Mouse (Mus musculus) forebrain, embryonic 15.5 days (tissue): ENCODE measurements around the gene 1700030J22Rik. TPM values are rescaled to one million over a fixed set of nuclear protein-coding genes. Genes with fewer than 3 reads are reported as not detected.
A peak's percentile ranks its signal among the peaks of the same experiment; 100 is the strongest.

Experiments
- ATAC-seq: fragments of 200-750 bp; cut with Nextera tagmentation; replicated peaks from 2 replicates; pipeline ENCODE4 v1.8.0; 2017; ENCODE audit warnings: mild to moderate bottlenecking, moderate TSS enrichment, moderate library complexity
- H3K27ac ChIP-seq: fragments of 300-500 bp; sonication (generic); replicated peaks from 2 replicates; pipeline ENCODE4 v1.5.1; 2015; ENCODE audit warnings: mild to moderate bottlenecking, inconsistent platforms
- H3K27me3 ChIP-seq: fragments of 300-500 bp; sonication (generic); 2 replicates; pipeline ENCODE4 v1.6.1; 2015; ENCODE audit warnings: inconsistent platforms
- H3K36me3 ChIP-seq: fragments of 300-500 bp; sonication (generic); 2 replicates; pipeline ENCODE4 v1.6.1; 2015; ENCODE audit warnings: mild to moderate bottlenecking, inconsistent platforms
- H3K4me1 ChIP-seq: fragments of 300-500 bp; sonication (generic); 2 replicates; pipeline ENCODE4 v1.6.1; 2015; ENCODE audit warnings: inconsistent platforms
- H3K4me2 ChIP-seq: fragments of 300-500 bp; sonication (generic); replicated peaks from 2 replicates; pipeline ENCODE4 v1.6.1; 2015; ENCODE audit warnings: mild to moderate bottlenecking, inconsistent platforms
- H3K4me3 ChIP-seq: fragments of 300-500 bp; sonication (generic); 2 replicates; pipeline ENCODE4 v1.5.1; 2015; ENCODE audit warnings: mild to moderate bottlenecking, inconsistent platforms
- H3K9ac ChIP-seq: fragments of 300-500 bp; sonication (generic); replicated peaks from 2 replicates; pipeline ENCODE4 v1.6.1; 2015; ENCODE audit warnings: mild to moderate bottlenecking, inconsistent platforms
- H3K9me3 ChIP-seq: fragments of 300-500 bp; sonication (generic); 2 replicates; pipeline ENCODE4 v1.6.1; 2016; ENCODE audit warnings: inconsistent platforms
- WGBS: fragments of 180-500 bp; shearing (Covaris S2); methylation state at CpG from one replicate; pipeline ENCODE4 v1.1.7; 2015; ENCODE audit warnings: mixed read lengths; 5-methylcytosine and 5-hydroxymethylcytosine counted together
- polyA plus RNA-seq: library from polyadenylated mRNA; unstranded; fragments of >200 nt; fragmentation: Nextera tagmentation; extraction: Ambion mirVana; gene quantifications from 2 replicates; pipeline ENCODE4 v1.2.1, GENCODE M21; 2015

Gene 1700030J22Rik
- polyA plus RNA-seq, 1 experiment from 2014 or later: 5.9 TPM

GRCm38 (mm10) chr8:116946851-116947250, 31.9 kb downstream of the 1700030J22Rik start:
- H3K27me3 ChIP-seq: no peaks in the 10 kb centered on the region
- 90% methylated on average over 6 of the region's 6 CpGs for WGBS
- H3K4me2 ChIP-seq: no peak overlapping the region
- H3K9ac ChIP-seq: no peak overlapping the region
- no peak overlapping the region for H3K27ac ChIP-seq
- ATAC-seq: no peak
- no peaks in the 10 kb centered on the region for H3K9me3 ChIP-seq
- H3K4me3 ChIP-seq: no peak overlapping the region
- no peaks in the 10 kb centered on the region for H3K36me3 ChIP-seq
- H3K4me1 ChIP-seq: peaks cover 10% of the 10 kb centered on the region

- 84% methylated on average over 21 of the region's 21 CpGs for WGBS
- H3K27me3 ChIP-seq: no peaks in the 10 kb centered on the region
- H3K4me3 ChIP-seq: no peak overlapping the region
- no peaks in the 10 kb centered on the region for H3K36me3 ChIP-seq
- H3K9me3 ChIP-seq: no peaks in the 10 kb centered on the region
- no peak for ATAC-seq
- H3K4me1 ChIP-seq: peaks cover 10% of the 10 kb centered on the region
- H3K4me2 ChIP-seq: no peak overlapping the region
- no peak overlapping the region for H3K27ac ChIP-seq
- H3K9ac ChIP-seq: no peak overlapping the region
Measured at GRCm38 (mm10) chr8:116946268-116946838, 32.4 kb downstream of the 1700030J22Rik start.

DNA sequence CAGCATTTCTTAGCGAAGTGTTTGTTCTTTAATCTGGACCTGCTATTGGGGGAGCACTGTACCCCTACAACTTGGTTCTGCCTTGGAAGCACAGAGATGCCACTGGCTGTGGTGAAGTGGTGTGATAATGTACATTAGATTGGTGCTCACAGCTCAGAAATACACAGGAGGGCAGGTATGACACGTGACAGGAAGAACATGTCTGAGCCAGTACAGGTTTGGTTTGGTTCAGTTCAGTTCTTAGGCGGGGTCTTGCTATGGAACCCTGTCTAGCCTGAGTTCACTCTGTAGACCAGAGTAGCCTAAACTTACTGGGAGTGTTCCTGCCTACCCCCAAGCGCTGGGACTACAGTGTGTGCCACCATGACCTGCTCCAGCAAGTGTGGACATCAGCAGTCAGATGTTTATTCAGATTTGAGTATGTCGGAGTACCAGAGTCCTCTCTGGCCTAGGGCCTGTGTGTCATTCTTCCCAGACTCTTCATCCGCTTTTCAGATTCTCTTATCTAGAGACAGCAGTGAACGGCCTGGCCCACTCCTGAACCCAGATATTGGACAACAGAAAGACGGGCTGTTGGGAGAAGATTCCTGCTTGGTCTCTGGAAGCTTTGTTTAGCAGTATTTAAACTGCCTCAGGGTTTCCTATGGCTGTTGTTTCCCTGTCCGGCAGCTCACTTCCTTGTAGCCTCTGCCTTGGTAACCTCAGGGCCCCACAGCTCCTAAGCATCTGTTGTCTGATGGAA, 33.4 kb downstream of the 1700030J22Rik start:
- Histone ChIP-seq H3K4me1 (peaks cover 10% of the 10 kb centered on the region), H3K36me3 (no peaks in the 10 kb centered on the region), H3K27me3 (no peaks in the 10 kb centered on the region), H3K9ac (no peak overlapping the region), H3K4me2 (no peak overlapping the region), H3K4me3 (no peak overlapping the region), H3K27ac (no peak overlapping the region), H3K9me3 (no peaks in the 10 kb centered on the region)
- ATAC-seq: no peak
- WGBS: 91% methylated on average over 9 of the region's 9 CpGs

DNA sequence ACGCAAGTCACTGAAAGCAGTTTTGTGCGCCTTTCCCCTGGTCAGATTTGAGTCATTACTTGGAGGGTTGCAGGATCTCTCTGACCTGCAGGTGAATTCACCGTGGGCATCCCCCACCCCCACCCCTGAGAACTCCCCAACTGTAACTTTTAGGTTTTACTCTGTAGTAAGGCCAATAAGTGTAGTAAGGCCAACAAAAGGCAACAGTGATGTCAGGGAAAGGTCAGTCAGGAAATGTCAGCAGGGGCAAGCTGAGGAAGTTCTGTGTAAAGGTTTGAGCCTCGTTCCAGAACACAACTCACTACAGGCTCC, 34.4 kb downstream of the 1700030J22Rik start:
- no peak overlapping the region for H3K27ac ChIP-seq
- peak overlapping the region; percentile 99 for H3K4me3 ChIP-seq
- no peaks in the 10 kb centered on the region for H3K27me3 ChIP-seq
- H3K9ac ChIP-seq: peak overlapping the region; percentile 92
- H3K9me3 ChIP-seq: no peaks in the 10 kb centered on the region
- peaks cover 10% of the 10 kb centered on the region for H3K4me1 ChIP-seq
- H3K36me3 ChIP-seq: no peaks in the 10 kb centered on the region
- ATAC-seq: no peak
- 18% methylated on average over 4 of the region's 4 CpGs for WGBS
- peak overlapping the region; percentile 78 for H3K4me2 ChIP-seq

DNA sequence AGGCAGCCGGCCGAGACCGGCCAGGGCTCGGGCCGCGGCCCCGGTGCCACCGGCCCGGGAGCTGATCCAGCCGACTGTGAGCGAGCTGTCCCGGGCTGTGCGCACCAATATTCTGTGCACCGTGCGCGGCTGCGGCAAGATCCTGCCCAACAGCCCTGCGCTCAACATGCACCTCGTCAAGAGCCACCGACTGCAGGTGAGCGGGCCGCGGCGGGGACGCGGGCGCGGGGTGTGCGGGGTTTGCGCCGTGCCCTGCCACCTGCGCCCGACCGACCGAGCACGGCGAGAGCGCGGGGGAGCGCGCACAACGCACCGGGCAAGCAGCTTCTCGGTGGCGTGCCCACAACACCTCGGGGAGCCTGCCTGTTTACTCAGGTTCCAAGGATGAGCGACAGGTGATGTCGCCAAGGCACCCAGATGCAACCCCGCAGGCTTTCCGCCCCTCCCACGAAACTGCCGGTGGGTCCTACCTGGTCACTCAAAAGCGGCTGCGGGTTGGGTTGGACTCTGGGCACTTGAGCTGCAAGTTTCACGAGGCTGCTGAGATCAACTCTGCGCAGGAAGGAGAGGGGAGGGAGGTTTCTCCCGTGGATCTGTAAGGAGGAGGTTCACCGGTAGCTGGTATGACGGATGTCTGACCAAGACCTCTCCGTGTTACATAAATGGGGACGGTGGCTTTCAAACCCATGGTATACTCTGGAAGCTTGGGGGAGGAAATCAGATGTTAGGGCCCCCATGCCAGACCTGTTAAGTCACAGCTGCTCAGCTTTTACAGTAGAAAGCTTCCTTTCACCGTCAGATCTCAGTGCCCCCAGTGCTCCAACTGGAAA, 35.0 kb downstream of the 1700030J22Rik start:
- Histone ChIP-seq H3K27ac (peak overlapping the region; percentile 63; the same call in 1 of the 2 replicates), H3K27me3 (no peaks in the 10 kb centered on the region), H3K4me1 (peaks cover 10% of the 10 kb centered on the region), H3K4me3 (peak overlapping the region; percentile 99), H3K9ac (peak overlapping the region; percentile 92), H3K36me3 (no peaks in the 10 kb centered on the region), H3K4me2 (peak overlapping the region; percentile 78), H3K9me3 (no peaks in the 10 kb centered on the region)
- peak; percentile 75 for ATAC-seq
- under 1% methylated on average over 62 of the region's 62 CpGs for WGBS

DNA sequence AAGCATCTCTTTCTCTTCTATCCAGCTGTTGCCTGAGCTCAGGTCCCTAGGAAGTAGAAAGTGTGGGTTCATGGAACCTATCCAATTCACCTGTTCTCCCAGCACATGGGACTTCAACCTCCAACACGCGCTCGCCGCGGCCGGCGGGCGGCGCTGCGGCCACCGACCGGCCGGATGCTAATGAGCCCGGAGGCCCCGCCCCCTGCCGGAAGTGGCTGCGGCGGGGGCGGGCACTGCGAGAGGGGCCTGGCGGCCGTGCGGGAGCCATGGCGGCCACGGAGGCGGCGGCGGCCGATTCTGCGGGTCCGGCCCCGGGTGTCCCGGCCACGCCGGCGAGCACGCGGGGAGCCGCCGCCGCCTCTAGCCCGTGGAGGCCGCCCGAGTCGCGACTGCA, 35.6 kb downstream of the 1700030J22Rik start, which contains the start of gene Atmin:
TSS of gene Atmin (plus strand) at position 233 of the 394 bp plus-strand sequence.
- under 1% methylated on average over 46 of the region's 46 CpGs for WGBS

DNA sequence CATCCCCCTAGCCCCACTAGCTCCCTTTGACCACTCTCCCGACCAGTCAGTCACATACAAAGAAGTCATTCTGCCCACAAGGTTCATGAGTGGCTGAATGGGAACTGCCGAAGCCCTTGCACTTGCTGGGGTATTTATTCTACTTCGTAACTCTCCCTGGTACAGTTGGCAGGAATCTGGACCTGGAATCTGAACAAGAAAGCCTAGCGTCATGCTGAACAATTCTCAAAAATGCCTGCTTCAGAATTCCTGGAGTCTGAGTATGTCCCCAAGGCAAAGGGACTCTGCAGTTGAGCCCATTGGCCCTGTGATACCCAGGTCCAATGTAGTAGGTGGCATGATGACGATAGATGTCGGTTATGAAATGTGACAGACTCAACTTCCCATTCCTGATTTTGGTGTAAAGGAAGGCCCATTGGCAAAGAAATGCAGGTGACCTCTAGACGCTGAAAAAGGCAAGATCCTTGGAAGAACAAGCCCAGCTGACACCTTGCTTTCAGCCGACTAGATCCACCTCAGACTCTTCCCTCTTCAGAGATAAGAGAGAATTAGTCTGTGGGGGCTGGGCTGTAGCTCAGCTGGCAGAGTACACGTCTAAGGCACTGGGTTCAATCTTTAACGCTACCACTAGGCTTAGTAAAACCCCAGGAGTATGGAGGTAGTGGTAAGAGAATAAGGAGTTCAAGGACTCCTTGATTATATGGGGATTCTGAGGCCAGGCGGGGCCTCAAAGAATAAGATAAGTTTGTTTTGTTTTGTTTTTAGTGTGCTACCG, 36.3 kb downstream of the 1700030J22Rik start:
- Histone ChIP-seq H3K9me3 (no peaks in the 10 kb centered on the region), H3K36me3 (no peaks in the 10 kb centered on the region), H3K4me1 (peaks cover 10% of the 10 kb centered on the region), H3K27ac (no peak overlapping the region), H3K27me3 (no peaks in the 10 kb centered on the region), H3K9ac (no peak overlapping the region), H3K4me2 (peak overlapping the region; percentile 78; the same call in 1 of the 2 replicates), H3K4me3 (peak overlapping the region; percentile 99)
- 81% methylated on average over 12 of the region's 12 CpGs for WGBS
- ATAC-seq: 0 out of 2 replicates have a peak, but pooled peaks have one; percentile 33

More for the DNA sequence above, 35.6 kb downstream of the 1700030J22Rik start, which contains the start of gene Atmin:
- peak within 1 kb of the TSS; percentile 92 for H3K9ac ChIP-seq
- peak within 1 kb of the TSS; percentile 78 for H3K4me2 ChIP-seq
- H3K27me3 ChIP-seq: no peaks in the 10 kb centered on the region
- peak; percentile 90 for ATAC-seq
- peaks cover 10% of the 10 kb centered on the region for H3K4me1 ChIP-seq
- H3K9me3 ChIP-seq: no peaks in the 10 kb centered on the region
- no peaks in the 10 kb centered on the region for H3K36me3 ChIP-seq
- H3K27ac ChIP-seq: peak within 1 kb of the TSS; percentile 63; the same call in 1 of the 2 replicates
- H3K4me3 ChIP-seq: peak within 1 kb of the TSS; percentile 99

DNA sequence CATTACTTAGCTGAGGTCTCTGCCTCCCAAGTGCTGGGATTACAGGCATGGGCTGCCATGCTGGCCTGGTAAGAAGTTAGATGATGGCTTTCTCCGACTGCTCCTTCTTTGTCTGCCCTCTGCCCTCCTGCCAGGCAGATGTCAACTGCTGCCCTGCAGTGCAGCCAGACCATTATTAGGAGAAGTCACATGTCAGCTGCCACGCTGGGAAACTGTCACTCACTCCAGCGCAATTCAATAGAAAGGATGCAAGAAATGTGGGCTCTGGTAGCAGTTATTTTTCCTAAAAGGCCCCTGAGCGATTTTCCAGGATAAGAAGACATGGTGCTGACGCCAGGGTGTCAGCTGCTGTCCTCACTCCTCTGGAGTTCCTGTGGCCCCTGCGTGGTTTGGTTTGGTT, 43.3 kb downstream of the 1700030J22Rik start:
- Histone ChIP-seq H3K27me3 (no peaks in the 10 kb centered on the region), H3K9me3 (no peaks in the 10 kb centered on the region), H3K9ac (no peak overlapping the region), H3K4me1 (no peaks in the 10 kb centered on the region), H3K4me3 (no peak overlapping the region), H3K27ac (no peak overlapping the region), H3K36me3 (no peaks in the 10 kb centered on the region), H3K4me2 (no peak overlapping the region)
- 58% methylated on average over 6 of the region's 6 CpGs for WGBS
- no peak for ATAC-seq

DNA sequence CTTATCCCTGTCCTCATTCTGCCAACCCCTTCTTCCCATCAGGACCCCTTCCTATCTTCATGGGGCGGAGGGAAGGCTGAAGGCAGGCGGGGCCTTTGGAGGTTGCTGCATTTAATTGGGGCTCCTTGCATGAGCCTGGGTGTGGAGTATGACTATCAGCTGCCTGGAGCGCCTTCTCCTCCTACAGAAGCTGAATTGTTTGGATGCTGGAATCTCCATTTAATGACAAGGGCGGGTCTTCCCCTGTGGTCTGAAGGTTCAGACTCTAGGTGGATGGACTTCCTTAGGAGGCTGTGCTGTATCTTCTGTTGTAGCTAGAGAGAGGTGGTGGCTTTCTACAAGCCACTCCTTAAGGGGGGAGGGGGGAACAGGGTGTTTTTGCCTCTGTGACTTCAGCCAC, 43.8 kb downstream of the 1700030J22Rik start:
- no peak overlapping the region for H3K27ac ChIP-seq
- no peak overlapping the region for H3K9ac ChIP-seq
- H3K4me1 ChIP-seq: no peaks in the 10 kb centered on the region
- ATAC-seq: no peak
- H3K4me3 ChIP-seq: no peak overlapping the region
- H3K27me3 ChIP-seq: no peaks in the 10 kb centered on the region
- 95% methylated on average over 4 of the region's 4 CpGs for WGBS
- no peak overlapping the region for H3K4me2 ChIP-seq
- H3K9me3 ChIP-seq: no peaks in the 10 kb centered on the region
- no peaks in the 10 kb centered on the region for H3K36me3 ChIP-seq

DNA sequence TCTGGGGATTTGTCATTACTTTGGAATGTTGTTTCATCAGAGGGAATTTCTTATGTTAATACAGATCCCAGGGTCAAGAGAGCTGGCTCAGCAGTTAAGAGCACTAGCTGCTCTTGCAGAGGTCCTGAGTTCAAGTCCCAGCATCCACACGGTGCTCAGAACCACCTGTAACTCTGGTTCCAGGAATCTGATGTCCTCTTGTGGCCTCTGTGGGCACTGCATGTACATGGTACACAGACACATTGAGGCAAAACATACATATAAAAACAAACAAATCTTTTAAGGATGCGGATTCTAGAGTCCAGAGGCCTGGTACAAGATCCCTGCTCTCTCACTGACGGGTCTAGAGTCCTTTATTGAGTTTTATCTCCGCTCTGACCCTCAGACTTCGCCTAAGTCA, 50.2 kb downstream of the 1700030J22Rik start:
- peaks cover 2% of the 10 kb centered on the region; the same call in 1 of the 2 replicates for H3K36me3 ChIP-seq
- no peak overlapping the region for H3K27ac ChIP-seq
- WGBS: 89% methylated on average over 5 of the region's 5 CpGs
- H3K27me3 ChIP-seq: no peaks in the 10 kb centered on the region
- H3K9me3 ChIP-seq: no peaks in the 10 kb centered on the region
- H3K9ac ChIP-seq: no peak overlapping the region
- H3K4me1 ChIP-seq: no peaks in the 10 kb centered on the region
- no peak for ATAC-seq
- no peak overlapping the region for H3K4me2 ChIP-seq
- H3K4me3 ChIP-seq: no peak overlapping the region

DNA sequence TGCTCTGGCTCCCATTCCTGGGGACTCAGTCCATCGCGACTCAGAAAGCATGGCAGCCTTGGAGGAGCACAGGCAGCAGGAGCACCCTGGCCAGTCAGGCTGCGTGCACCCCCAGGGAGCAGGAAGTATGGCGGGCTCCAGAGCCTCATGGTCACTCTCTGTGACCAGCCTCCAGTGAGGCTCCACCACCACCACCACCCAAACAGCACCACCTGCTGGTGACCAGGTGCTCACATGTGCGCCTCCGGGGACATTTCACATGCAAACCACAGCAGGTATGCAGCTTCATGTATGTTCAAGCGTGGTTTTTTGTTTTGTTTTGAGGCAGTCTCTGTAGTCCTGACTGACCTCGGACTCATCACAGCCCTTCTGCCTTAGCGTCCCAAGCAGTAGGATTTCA, 50.9 kb downstream of the 1700030J22Rik start:
- no peaks in the 10 kb centered on the region for H3K9me3 ChIP-seq
- no peak for ATAC-seq
- no peak overlapping the region for H3K4me2 ChIP-seq
- H3K36me3 ChIP-seq: peaks cover 2% of the 10 kb centered on the region; the same call in 1 of the 2 replicates
- H3K27me3 ChIP-seq: no peaks in the 10 kb centered on the region
- no peak overlapping the region for H3K4me3 ChIP-seq
- no peaks in the 10 kb centered on the region for H3K4me1 ChIP-seq
- WGBS: 84% methylated on average over 9 of the region's 9 CpGs
- H3K27ac ChIP-seq: no peak overlapping the region
- no peak overlapping the region for H3K9ac ChIP-seq
